Mouse (Mus musculus) intestine, embryonic 14.5 days (tissue): ENCODE data around the gene Gja5. TPM values are rescaled to one million over a fixed set of nuclear protein-coding genes. Genes with fewer than 3 reads are reported as not detected.

Experiments used
- ATAC-seq: fragments of 200-750 bp; cut with Nextera tagmentation; replicated peaks from 2 replicates; pipeline ENCODE4 v1.8.0; 2017; ENCODE audit warnings: low read depth, moderate number of reproducible peaks, moderate TSS enrichment, moderate library complexity; ENCODE audit not compliant: low FRiP score, low TSS enrichment
- DNase-seq: peaks from one replicate; pipeline ENCODE4 v3.0.0-alpha.2; 2018; ENCODE audit warnings: low spot score
- H3K27ac ChIP-seq: fragments of 300-500 bp; sonication (generic); 2 replicates; pipeline ENCODE4 v1.5.1; 2014; ENCODE audit warnings: low read depth, mild to moderate bottlenecking, control low read depth
- H3K27me3 ChIP-seq: fragments of 300-500 bp; sonication (generic); replicated peaks from 2 replicates; pipeline ENCODE4 v1.6.1; 2014; ENCODE audit warnings: low read length, control low read depth; ENCODE audit not compliant: control insufficient read depth, insufficient read depth
- H3K36me3 ChIP-seq: fragments of 300-500 bp; sonication (generic); 2 replicates; pipeline ENCODE4 v1.6.1; 2014; ENCODE audit warnings: low read length, control low read depth; ENCODE audit not compliant: control insufficient read depth, insufficient read depth
- H3K4me1 ChIP-seq: fragments of 300-500 bp; sonication (generic); replicated peaks from 2 replicates; pipeline ENCODE4 v1.6.1; 2014; ENCODE audit warnings: low read length, control low read depth, mixed read lengths; ENCODE audit not compliant: control insufficient read depth, insufficient read depth
- H3K4me2 ChIP-seq: fragments of 300-500 bp; sonication (generic); 2 replicates; pipeline ENCODE4 v1.6.1; 2014; ENCODE audit warnings: low read length
- H3K4me3 ChIP-seq: fragments of 300-500 bp; sonication (generic); 2 replicates; pipeline ENCODE4 v1.5.1; 2014; ENCODE audit warnings: low read depth, low read length, control low read depth, mixed read lengths
- H3K9ac ChIP-seq: fragments of 300-500 bp; sonication (generic); 2 replicates; pipeline ENCODE4 v1.6.1; 2014; ENCODE audit warnings: mild to moderate bottlenecking, low read length
- H3K9me3 ChIP-seq: fragments of 300-500 bp; sonication (generic); 2 replicates; pipeline ENCODE4 v1.6.1; 2016; ENCODE audit warnings: low read length, control low read depth; ENCODE audit not compliant: control insufficient read depth
- WGBS: fragments of 180-500 bp; shearing (Covaris S2); extraction: QIAGEN DNeasy Blood & Tissue Kit; methylation state at CpG from one replicate; pipeline ENCODE4 v1.1.7; 2014; 5-methylcytosine and 5-hydroxymethylcytosine counted together
- polyA plus RNA-seq: library from polyadenylated mRNA; unstranded; fragments of >200 nt; fragmentation: Nextera tagmentation; extraction: Ambion mirVana; gene quantifications from 2 replicates; pipeline ENCODE4 v1.2.1, GENCODE M21; 2014

Gja5 gene
- polyA plus RNA-seq, 1 experiment from 2014 or later = 5.2 TPM

GRCm38 (mm10) chr3:97032053-97032496 is 127.6 kb downstream of the Gja5 start:
- no peak for DNase-seq
- WGBS = under 1% methylated on average over 10 of the region's 10 CpGs
- Histone ChIP-seq H3K27me3 (0 out of 2 replicates have a peak, but pooled peaks cover 2% of the 10 kb centered on the region), H3K27ac (no peak overlapping the region), H3K9ac (0 out of 2 replicates have a peak overlapping the region, but pooled peaks have one; percentile 16), H3K4me1 (0 out of 2 replicates have a peak, but pooled peaks cover 4% of the 10 kb centered on the region), H3K36me3 (no peaks in the 10 kb centered on the region), H3K4me2 (peak overlapping the region; percentile 49), H3K9me3 (0 out of 2 replicates have a peak, but pooled peaks cover 2% of the 10 kb centered on the region), H3K4me3 (peak overlapping the region; percentile 27)
- no peak for ATAC-seq

- Histone ChIP-seq H3K9ac (no peak overlapping the region), H3K4me1 (0 out of 2 replicates have a peak, but pooled peaks cover 4% of the 10 kb centered on the region), H3K27me3 (0 out of 2 replicates have a peak, but pooled peaks cover 2% of the 10 kb centered on the region), H3K9me3 (no peaks in the 10 kb centered on the region), H3K4me3 (no peak overlapping the region), H3K36me3 (no peaks in the 10 kb centered on the region), H3K27ac (no peak overlapping the region), H3K4me2 (no peak overlapping the region)
- no peak for ATAC-seq
- WGBS = 87% methylated on average over 3 of the region's 3 CpGs
- no peak for DNase-seq
Observed at GRCm38 (mm10) chr3:97035558-97035957, 131.1 kb downstream of the Gja5 start.

DNA sequence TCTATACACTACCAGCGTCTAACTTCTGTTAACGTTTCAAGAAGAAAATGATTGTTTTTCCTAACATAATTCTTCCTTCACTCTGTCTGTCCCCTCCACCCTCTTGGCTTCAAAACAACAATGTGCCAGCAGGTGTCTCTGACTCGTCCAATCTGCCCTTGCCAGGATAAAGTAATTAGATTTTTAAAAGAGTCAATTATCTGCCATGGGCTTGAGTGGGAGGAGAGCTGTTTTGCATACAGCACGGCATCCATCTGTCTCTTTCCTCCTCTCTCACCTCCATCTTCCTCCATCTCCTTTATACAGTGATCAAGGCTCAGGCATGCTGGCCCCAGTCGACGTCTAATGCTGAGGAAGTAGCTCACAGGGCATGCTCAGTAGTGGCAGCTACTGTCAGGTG is 132.6 kb downstream of the Gja5 start:
- 0 out of 2 replicates have a peak, but pooled peaks cover 4% of the 10 kb centered on the region for H3K4me1 ChIP-seq
- no peaks in the 10 kb centered on the region for H3K9me3 ChIP-seq
- no peak overlapping the region for H3K4me3 ChIP-seq
- H3K27ac ChIP-seq = no peak overlapping the region
- DNase-seq = no peak
- no peaks in the 10 kb centered on the region for H3K27me3 ChIP-seq
- no peak overlapping the region for H3K4me2 ChIP-seq
- no peaks in the 10 kb centered on the region for H3K36me3 ChIP-seq
- WGBS = 66% methylated on average over 6 of the region's 6 CpGs
- H3K9ac ChIP-seq = no peak overlapping the region
- ATAC-seq = no peak

- Histone ChIP-seq H3K4me1 (no peaks in the 10 kb centered on the region), H3K27me3 (no peaks in the 10 kb centered on the region), H3K36me3 (no peaks in the 10 kb centered on the region), H3K9me3 (no peaks in the 10 kb centered on the region), H3K4me2 (no peak overlapping the region), H3K9ac (no peak overlapping the region), H3K4me3 (no peak overlapping the region), H3K27ac (no peak overlapping the region)
- 47% methylated on average over 6 of the region's 6 CpGs for WGBS
- ATAC-seq (no peak), DNase-seq (no peak)
Observed at GRCm38 (mm10) chr3:97039721-97040120, 135.2 kb downstream of the Gja5 start.

DNA sequence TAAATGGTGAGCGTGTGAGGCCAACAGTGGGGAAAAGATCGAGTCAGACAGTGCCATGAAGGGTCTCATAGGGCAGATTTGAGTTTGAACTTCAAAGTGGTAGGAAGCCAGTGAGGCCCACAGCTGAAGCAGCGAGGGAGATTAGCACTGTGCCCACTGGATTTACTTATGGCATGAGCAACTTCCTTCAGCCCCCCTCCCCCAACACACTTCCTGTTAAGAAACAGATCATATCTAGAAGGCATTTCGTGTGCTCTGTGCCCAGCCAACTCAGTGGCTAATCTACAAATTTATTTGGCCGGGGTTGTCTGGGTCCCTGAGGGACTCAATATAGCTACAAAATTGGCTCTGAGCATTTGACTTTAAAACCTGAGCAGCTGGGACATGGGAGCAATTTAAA is 139.7 kb downstream of the Gja5 start:
- Histone ChIP-seq H3K4me3 (no peak overlapping the region), H3K36me3 (no peaks in the 10 kb centered on the region), H3K4me1 (no peaks in the 10 kb centered on the region), H3K27ac (no peak overlapping the region), H3K9ac (no peak overlapping the region), H3K27me3 (no peaks in the 10 kb centered on the region), H3K9me3 (no peaks in the 10 kb centered on the region), H3K4me2 (no peak overlapping the region)
- ATAC-seq = no peak
- 70% methylated on average over 5 of the region's 5 CpGs for WGBS
- no peak for DNase-seq

GRCm38 (mm10) chr3:97047757-97048156 is 143.3 kb downstream of the Gja5 start:
- DNase-seq (no peak), ATAC-seq (no peak)
- H3K9me3 ChIP-seq = no peaks in the 10 kb centered on the region
- H3K9ac ChIP-seq = no peak overlapping the region
- no peak overlapping the region for H3K4me2 ChIP-seq
- 82% methylated on average over 4 of the region's 4 CpGs for WGBS
- no peak overlapping the region for H3K27ac ChIP-seq
- peaks cover 12% of the 10 kb centered on the region; the same call in 1 of the 2 replicates for H3K4me1 ChIP-seq
- no peaks in the 10 kb centered on the region for H3K36me3 ChIP-seq
- H3K27me3 ChIP-seq = no peaks in the 10 kb centered on the region
- H3K4me3 ChIP-seq = no peak overlapping the region

DNA sequence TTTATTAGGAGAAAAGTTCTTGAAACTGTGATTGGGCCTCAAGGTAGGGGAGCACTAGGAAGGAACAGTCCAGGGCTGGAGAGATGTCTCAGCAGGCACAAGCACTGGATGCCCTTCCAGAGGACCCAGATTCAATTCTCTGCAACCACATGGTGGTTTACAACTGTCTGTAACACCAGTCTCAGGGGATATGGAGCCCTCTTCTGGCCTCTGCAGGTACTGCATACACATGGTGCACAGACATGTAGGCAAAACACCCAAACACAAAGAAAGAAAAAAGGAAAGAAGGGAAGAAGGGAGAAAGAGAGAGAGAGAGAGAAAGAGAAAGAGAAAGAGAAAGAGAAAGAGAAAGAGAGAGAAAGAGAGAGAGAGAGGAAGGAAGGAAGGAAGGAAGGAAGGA is 143.9 kb downstream of the Gja5 start:
- no peak for ATAC-seq
- H3K9ac ChIP-seq = no peak overlapping the region
- H3K4me1 ChIP-seq = peaks cover 12% of the 10 kb centered on the region; the same call in 1 of the 2 replicates
- no peaks in the 10 kb centered on the region for H3K27me3 ChIP-seq
- no peak overlapping the region for H3K27ac ChIP-seq
- H3K9me3 ChIP-seq = no peaks in the 10 kb centered on the region
- H3K36me3 ChIP-seq = no peaks in the 10 kb centered on the region
- no peak for DNase-seq
- no peak overlapping the region for H3K4me3 ChIP-seq
- no peak overlapping the region for H3K4me2 ChIP-seq

GRCm38 (mm10) chr3:97051264-97051744 is 146.8 kb downstream of the Gja5 start:
- H3K4me2 ChIP-seq = no peak overlapping the region
- H3K4me1 ChIP-seq = peaks cover 12% of the 10 kb centered on the region; the same call in 1 of the 2 replicates
- H3K36me3 ChIP-seq = no peaks in the 10 kb centered on the region
- no peaks in the 10 kb centered on the region for H3K27me3 ChIP-seq
- no peaks in the 10 kb centered on the region for H3K9me3 ChIP-seq
- ATAC-seq (peak; percentile 32; the same call in 1 of the 2 replicates), DNase-seq (no peak)
- H3K9ac ChIP-seq = no peak overlapping the region
- no peak overlapping the region for H3K27ac ChIP-seq
- no peak overlapping the region for H3K4me3 ChIP-seq
- 22% methylated on average over 13 of the region's 13 CpGs for WGBS
